Mouse (Mus musculus) intestine, embryonic 14.5 days (tissue): ENCODE results near the gene Gad1. TPM values are rescaled to one million over a fixed set of nuclear protein-coding genes. Genes with fewer than 3 reads are reported as not detected.
"Not testable (repeated sequence)": the region's sequence is repeated elsewhere in the genome, so short reads cannot be mapped to it uniquely, and the experiment has no call there.

Source experiments
- ATAC-seq: fragments of 200-750 bp; cut with Nextera tagmentation; replicated peaks from 2 replicates; pipeline ENCODE4 v1.8.0; 2017; ENCODE audit warnings: low read depth, moderate number of reproducible peaks, moderate TSS enrichment, moderate library complexity; ENCODE audit not compliant: low FRiP score, low TSS enrichment
- DNase-seq: peaks from one replicate; pipeline ENCODE4 v3.0.0-alpha.2; 2018; ENCODE audit warnings: low spot score
- H3K27ac ChIP-seq: fragments of 300-500 bp; sonication (generic); 2 replicates; pipeline ENCODE4 v1.5.1; 2014; ENCODE audit warnings: low read depth, mild to moderate bottlenecking, control low read depth
- H3K27me3 ChIP-seq: fragments of 300-500 bp; sonication (generic); replicated peaks from 2 replicates; pipeline ENCODE4 v1.6.1; 2014; ENCODE audit warnings: low read length, control low read depth; ENCODE audit not compliant: control insufficient read depth, insufficient read depth
- H3K36me3 ChIP-seq: fragments of 300-500 bp; sonication (generic); 2 replicates; pipeline ENCODE4 v1.6.1; 2014; ENCODE audit warnings: low read length, control low read depth; ENCODE audit not compliant: control insufficient read depth, insufficient read depth
- H3K4me1 ChIP-seq: fragments of 300-500 bp; sonication (generic); replicated peaks from 2 replicates; pipeline ENCODE4 v1.6.1; 2014; ENCODE audit warnings: low read length, control low read depth, mixed read lengths; ENCODE audit not compliant: control insufficient read depth, insufficient read depth
- H3K4me2 ChIP-seq: fragments of 300-500 bp; sonication (generic); 2 replicates; pipeline ENCODE4 v1.6.1; 2014; ENCODE audit warnings: low read length
- H3K4me3 ChIP-seq: fragments of 300-500 bp; sonication (generic); 2 replicates; pipeline ENCODE4 v1.5.1; 2014; ENCODE audit warnings: low read depth, low read length, control low read depth, mixed read lengths
- H3K9ac ChIP-seq: fragments of 300-500 bp; sonication (generic); 2 replicates; pipeline ENCODE4 v1.6.1; 2014; ENCODE audit warnings: mild to moderate bottlenecking, low read length
- H3K9me3 ChIP-seq: fragments of 300-500 bp; sonication (generic); 2 replicates; pipeline ENCODE4 v1.6.1; 2016; ENCODE audit warnings: low read length, control low read depth; ENCODE audit not compliant: control insufficient read depth
- WGBS: fragments of 180-500 bp; shearing (Covaris S2); extraction: QIAGEN DNeasy Blood & Tissue Kit; methylation state at CpG from one replicate; pipeline ENCODE4 v1.1.7; 2014; 5-methylcytosine and 5-hydroxymethylcytosine counted together
- polyA plus RNA-seq: library from polyadenylated mRNA; unstranded; fragments of >200 nt; fragmentation: Nextera tagmentation; extraction: Ambion mirVana; gene quantifications from 2 replicates; pipeline ENCODE4 v1.2.1, GENCODE M21; 2014

Gad1 gene
- 0.16 TPM in 1 of 2 replicates, not detected in the other for polyA plus RNA-seq

GRCm38 (mm10) chr2:70552772-70553171 is at the start of gene Gad1:
Gad1 (plus strand) TSS chr2:70553072.
- 36% methylated on average over 4 of the region's 4 CpGs for WGBS
- DNase-seq, result no peak
- H3K4me2 ChIP-seq, result no peak within 1 kb of the TSS
- peaks cover 9% of the 10 kb centered on the region for H3K27me3 ChIP-seq
- no peaks in the 10 kb centered on the region for H3K36me3 ChIP-seq
- no peak within 1 kb of the TSS for H3K27ac ChIP-seq
- no peak for ATAC-seq
- H3K4me3 ChIP-seq, result no peak within 1 kb of the TSS
- no peaks in the 10 kb centered on the region for H3K9me3 ChIP-seq
- no peak within 1 kb of the TSS for H3K9ac ChIP-seq
- H3K4me1 ChIP-seq, result no peaks in the 10 kb centered on the region

GRCm38 (mm10) chr2:70503436-70503835 is 49.4 kb upstream of the Gad1 start:
- Histone ChIP-seq H3K27me3 (peaks cover 4% of the 10 kb centered on the region; the same call in 1 of the 2 replicates), H3K9ac (no peak overlapping the region), H3K4me3 (no peak overlapping the region), H3K4me2 (no peak overlapping the region), H3K4me1 (peaks cover 9% of the 10 kb centered on the region), H3K9me3 (no peaks in the 10 kb centered on the region), H3K36me3 (no peaks in the 10 kb centered on the region), H3K27ac (no peak overlapping the region)
- WGBS, result 87% methylated on average over 10 of the region's 10 CpGs
- ATAC-seq (no peak), DNase-seq (no peak)

GRCm38 (mm10) chr2:70505229-70505628 is 47.6 kb upstream of the Gad1 start:
- Histone ChIP-seq H3K4me2 (no peak overlapping the region), H3K36me3 (no peaks in the 10 kb centered on the region), H3K27me3 (no peaks in the 10 kb centered on the region), H3K27ac (no peak overlapping the region), H3K4me3 (no peak overlapping the region), H3K4me1 (peaks cover 12% of the 10 kb centered on the region), H3K9me3 (no peaks in the 10 kb centered on the region), H3K9ac (no peak overlapping the region)
- ATAC-seq, result no peak
- WGBS, result 12% methylated on average over 1 of the region's 1 CpGs
- DNase-seq, result no peak

- no peaks in the 10 kb centered on the region for H3K9me3 ChIP-seq
- DNase-seq, result peak; percentile 9
- H3K27ac ChIP-seq, result no peak overlapping the region
- H3K9ac ChIP-seq, result no peak overlapping the region
- no peaks in the 10 kb centered on the region for H3K36me3 ChIP-seq
- no peaks in the 10 kb centered on the region for H3K27me3 ChIP-seq
- H3K4me1 ChIP-seq, result peaks cover 12% of the 10 kb centered on the region
- H3K4me2 ChIP-seq, result no peak overlapping the region
- WGBS, result 30% methylated on average over 4 of the region's 4 CpGs
- ATAC-seq, result no peak
- H3K4me3 ChIP-seq, result no peak overlapping the region
These were observed 47.0 kb upstream of the Gad1 start for GRCm38 (mm10) chr2:70505896-70506295.

- 38% methylated on average over 2 of the region's 2 CpGs for WGBS
These were observed 46.5 kb upstream of the Gad1 start for GRCm38 (mm10) chr2:70506372-70506771.

GRCm38 (mm10) chr2:70508496-70508895 is 44.4 kb upstream of the Gad1 start, which contains the start of gene Erich2:
Erich2 (plus strand) TSS chr2:70508819.
- ATAC-seq, result no peak
- Histone ChIP-seq H3K27me3 (no peaks in the 10 kb centered on the region), H3K4me2 (peak within 1 kb of the TSS; percentile 74), H3K36me3 (no peaks in the 10 kb centered on the region), H3K4me3 (peak within 1 kb of the TSS; percentile 48), H3K9ac (peak within 1 kb of the TSS; percentile 41), H3K9me3 (0 out of 2 replicates have a peak, but pooled peaks cover 2% of the 10 kb centered on the region), H3K27ac (no peak within 1 kb of the TSS), H3K4me1 (peaks cover 12% of the 10 kb centered on the region)
- WGBS, result 18% methylated on average over 10 of the region's 10 CpGs
- no peak for DNase-seq

More at GRCm38 (mm10) chr2:70506372-70506771, 46.5 kb upstream of the Gad1 start:
- Histone ChIP-seq H3K4me2 (no peak overlapping the region), H3K27me3 (no peaks in the 10 kb centered on the region), H3K36me3 (no peaks in the 10 kb centered on the region), H3K9me3 (no peaks in the 10 kb centered on the region), H3K27ac (no peak overlapping the region), H3K4me1 (peaks cover 12% of the 10 kb centered on the region), H3K4me3 (no peak overlapping the region), H3K9ac (no peak overlapping the region)
- DNase-seq, result peak; percentile 28
- no peak for ATAC-seq

- DNase-seq, result peak; percentile 90
- 0 out of 2 replicates have a peak, but pooled peaks cover 2% of the 10 kb centered on the region for H3K9me3 ChIP-seq
- no peak overlapping the region for H3K27ac ChIP-seq
- WGBS, result 2% methylated on average over 53 of the region's 56 CpGs
- peak; percentile 97 for ATAC-seq
- no peaks in the 10 kb centered on the region for H3K36me3 ChIP-seq
- H3K4me3 ChIP-seq, result peak overlapping the region; percentile 48
- peak overlapping the region; percentile 41 for H3K9ac ChIP-seq
- peaks cover 12% of the 10 kb centered on the region for H3K4me1 ChIP-seq
- H3K4me2 ChIP-seq, result peak overlapping the region; percentile 74
- no peaks in the 10 kb centered on the region for H3K27me3 ChIP-seq
These were observed 43.7 kb upstream of the Gad1 start for GRCm38 (mm10) chr2:70509021-70509632.

GRCm38 (mm10) chr2:70538283-70538682 is 14.6 kb upstream of the Gad1 start:
- H3K4me2 ChIP-seq, ATAC-seq, H3K9ac ChIP-seq, H3K36me3 ChIP-seq, H3K4me1 ChIP-seq, H3K27me3 ChIP-seq, H3K27ac ChIP-seq, H3K9me3 ChIP-seq, H3K4me3 ChIP-seq: not testable (repeated sequence)
- DNase-seq, result peak; percentile 59
- WGBS, result 47% methylated on average over 7 of the region's 7 CpGs

- 64% methylated on average over 6 of the region's 6 CpGs for WGBS
- no peaks in the 10 kb centered on the region for H3K4me1 ChIP-seq
These were observed 2.2 kb upstream of the Gad1 start for GRCm38 (mm10) chr2:70550671-70551070.

More at GRCm38 (mm10) chr2:70550671-70551070, 2.2 kb upstream of the Gad1 start:
- Histone ChIP-seq H3K4me3 (no peak overlapping the region), H3K27ac (no peak overlapping the region), H3K36me3 (no peaks in the 10 kb centered on the region), H3K4me2 (no peak overlapping the region), H3K9ac (no peak overlapping the region), H3K27me3 (no peaks in the 10 kb centered on the region), H3K9me3 (no peaks in the 10 kb centered on the region)
- DNase-seq, result no peak
- no peak for ATAC-seq
